8 mouse cellular contexts compared by ENCODE assay signal in the genomic region with DNA sequence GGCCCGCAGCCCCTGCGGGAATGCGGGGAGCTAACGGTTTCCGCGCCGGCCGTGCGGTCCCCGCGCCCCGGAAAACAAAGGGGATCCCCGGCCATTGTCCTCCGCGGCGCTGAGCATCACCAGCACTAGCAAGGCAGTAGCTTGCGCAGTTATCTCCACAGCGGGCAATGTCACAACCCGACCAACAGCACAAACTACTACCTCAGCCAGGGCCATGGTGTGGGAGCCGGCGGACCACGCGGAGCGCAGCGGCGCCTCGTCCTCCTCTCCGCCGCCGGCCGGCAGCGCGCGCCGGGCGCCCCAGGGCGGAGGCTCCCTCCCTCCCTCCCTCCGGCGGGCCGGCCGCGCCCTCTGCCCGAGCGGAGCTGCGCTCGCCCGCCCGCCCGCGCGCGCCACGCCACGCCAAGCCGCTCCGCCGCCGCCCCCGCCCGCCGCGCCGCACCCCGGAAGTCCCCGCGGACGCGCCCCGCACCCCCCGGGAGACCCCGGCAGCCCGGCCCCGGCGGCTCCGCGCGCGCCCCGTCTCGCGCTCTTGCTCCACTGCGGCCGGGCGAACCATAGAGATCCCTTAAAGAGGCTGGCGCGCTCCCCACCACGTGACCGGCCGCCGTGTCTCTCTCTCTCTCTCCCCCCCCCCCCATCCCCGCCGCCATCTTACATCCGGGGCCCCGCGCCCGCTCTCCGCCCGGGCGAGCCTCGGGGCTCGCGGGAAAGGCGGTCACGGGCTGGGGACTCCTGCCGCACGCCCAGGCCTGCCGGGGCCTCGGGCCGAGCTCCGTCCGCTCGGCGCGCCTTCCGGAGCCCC.
DNase-seq lines count a peak whose midpoint lies in the region; ATAC-seq and TF ChIP-seq lines count a peak whose summit lies in the region.

No protein-coding gene starts in this region.

- peak overlapping the region; percentile 100 for H3K9ac ChIP-seq in heart, embryonic 13.5 days
- H3K9ac ChIP-seq in liver, embryonic 14.5 days (replicated peaks), result peak overlapping the region; percentile 95

- H3K27me3 ChIP-seq in erythroblast, embryonic 14.5 days (ENCODE audit: control insufficient read depth), result no peaks in the 10 kb centered on the region
- H3K27me3 ChIP-seq in heart, embryonic 13.5 days (replicated peaks), result no peaks in the 10 kb centered on the region
- H3K27me3 ChIP-seq in liver, embryonic 14.5 days (ENCODE audit: control insufficient read depth, insufficient read depth, low read length), result no peaks in the 10 kb centered on the region
- no peaks in the 10 kb centered on the region for H3K27me3 ChIP-seq in splenic B cell, adult 2 months (ENCODE audit: control insufficient read depth, insufficient read depth, low read length, poor library complexity, severe bottlenecking)

- peaks cover 4% of the 10 kb centered on the region; the same call in 1 of the 2 replicates for H3K4me1 ChIP-seq in brown adipose tissue, adult 24 weeks (ENCODE audit: control insufficient read depth, insufficient read depth, insufficient read length, low read length)
- peaks cover 40% of the 10 kb centered on the region for H3K4me1 ChIP-seq in erythroblast, embryonic 14.5 days (ENCODE audit: control insufficient read depth)
- H3K4me1 ChIP-seq in heart, embryonic 13.5 days, result peaks cover 60% of the 10 kb centered on the region
- H3K4me1 ChIP-seq in liver, embryonic 14.5 days (replicated peaks; ENCODE audit: control insufficient read depth in 2 of 2, insufficient read depth in 2 of 2, low read length in 1 of 2), result peaks cover 20 to 23% of the 10 kb centered on the region in 2 experiments

- peak overlapping the region; percentile 77 for H3K4me2 ChIP-seq in heart, embryonic 13.5 days
- peak overlapping the region; percentile 93 for H3K4me2 ChIP-seq in liver, embryonic 14.5 days (ENCODE audit: low read depth)

- 0% methylated on average over 51 of the region's 115 CpGs for WGBS in heart, embryonic 13.5 days
- under 1% methylated on average over 64 of the region's 115 CpGs for WGBS in liver, embryonic 14.5 days (ENCODE audit: insufficient replicate concordance)

- TF ChIP-seq CTCF in liver, embryonic 14.5 days (IDR thresholded peaks at IDR 0.05; ENCODE audit: low read depth), result no peak

- peaks cover 29% of the 10 kb centered on the region for H3K36me3 ChIP-seq in erythroblast, embryonic 14.5 days (ENCODE audit: control insufficient read depth)
- H3K36me3 ChIP-seq in heart, embryonic 13.5 days, result peaks cover 20% of the 10 kb centered on the region
- peaks cover 2% of the 10 kb centered on the region; the same call in 1 of the 2 replicates for H3K36me3 ChIP-seq in liver, embryonic 14.5 days (replicated peaks; ENCODE audit: control insufficient read depth, insufficient read depth, low read depth)
- H3K36me3 ChIP-seq in splenic B cell, adult 2 months (ENCODE audit: control insufficient read depth, insufficient read depth, low read length, poor library complexity, severe bottlenecking), result no peaks in the 10 kb centered on the region

- ATAC-seq in heart, embryonic 13.5 days (ENCODE audit: extremely low read depth, insufficient number of reproducible peaks, low FRiP score, low TSS enrichment), result peak; percentile 79
- peak; percentile 87 for ATAC-seq in liver, embryonic 14.5 days (ENCODE audit: insufficient read depth)

- no peak for TF ChIP-seq EP300 in liver, embryonic 14.5 days (IDR thresholded peaks at IDR 0.05; ENCODE audit: low read depth)

- peak overlapping the region; percentile 98 for H3K27ac ChIP-seq in brown adipose tissue, adult 24 weeks (replicated peaks; ENCODE audit: low read depth, low read length)
- peak overlapping the region; percentile 100 for H3K27ac ChIP-seq in heart, embryonic 13.5 days (replicated peaks)
- H3K27ac ChIP-seq in liver, embryonic 14.5 days, result peak overlapping the region; percentile 82

- no peaks in the 10 kb centered on the region for H3K9me3 ChIP-seq in erythroblast, embryonic 14.5 days (ENCODE audit: control insufficient read depth, low read length)
- no peaks in the 10 kb centered on the region for H3K9me3 ChIP-seq in heart, embryonic 13.5 days
- H3K9me3 ChIP-seq in liver, embryonic 14.5 days (ENCODE audit: control insufficient read depth, low read length), result no peaks in the 10 kb centered on the region

- H3K4me3 ChIP-seq in brown adipose tissue, adult 24 weeks (ENCODE audit: insufficient read depth, low read depth, low read length), result peak overlapping the region; percentile 93
- peak overlapping the region; percentile 87 for H3K4me3 ChIP-seq in erythroblast, embryonic 14.5 days (replicated peaks)
- H3K4me3 ChIP-seq in heart, embryonic 13.5 days, result peak overlapping the region; percentile 87
- H3K4me3 ChIP-seq in liver, embryonic 14.5 days (ENCODE audit: insufficient read depth in 1 of 2, low read depth in 2 of 2, low read length in 2 of 2), result peak overlapping the region; percentile 89 to 94

- peak; percentile 87 for DNase-seq in CD4-positive, CD25-positive, alpha-beta regulatory T cell, adult 2 months (ENCODE audit: low read depth, low spot score)
- peak; percentile 92 for DNase-seq in kidney, postnatal 10 days
- peak; percentile 55 to 64 (median 60) for DNase-seq in liver, embryonic 14.5 days (ENCODE audit: low read depth in 3 of 3, low spot score in 3 of 3)
- DNase-seq in natural killer cell, adult 2 months (ENCODE audit: low spot score in 2 of 2), result peak; percentile 67 to 79
- peak; percentile 81 for DNase-seq in splenic B cell, adult 2 months (ENCODE audit: low read depth, low spot score)

Comparison
In these comparisons a context has a peak if more than half of its experiments do, and no peak if none do; other contexts are left out.
1. Peak in every context shown above with its lines: DNase-seq, ATAC-seq, H3K4me3 ChIP-seq and H3K27ac ChIP-seq.